ENCODE assay signal across 17 mouse cellular contexts in the genomic region with DNA sequence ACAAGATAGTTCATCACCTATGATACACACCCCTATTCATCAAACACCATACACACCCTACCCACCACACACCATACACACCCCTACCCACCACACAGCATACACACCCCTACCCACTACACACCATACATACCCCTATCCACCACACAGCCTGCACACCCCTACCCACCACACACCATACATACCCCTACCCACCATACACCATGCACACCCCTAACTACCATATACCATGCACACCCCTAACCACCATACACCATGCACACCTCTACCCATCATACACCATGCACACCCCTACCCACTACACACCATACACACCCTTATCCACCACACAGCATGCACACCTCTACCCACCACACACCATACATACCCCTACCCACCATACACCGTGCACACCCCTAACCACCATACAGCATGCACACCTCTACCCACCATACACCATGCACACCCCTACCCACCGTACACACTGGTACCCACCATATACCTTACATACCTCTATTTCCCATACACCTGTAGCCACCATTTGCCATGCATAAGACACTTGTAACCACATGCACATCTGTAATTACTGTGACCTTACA. TPM values are rescaled to one million over a fixed set of nuclear protein-coding genes. Genes with fewer than 3 reads are reported as not detected.
DNase-seq lines count a peak whose midpoint lies in the region; ATAC-seq lines count a peak whose summit lies in the region.
"Had no signal": no experiment of that assay in that cellular context is flagged by ENCODE, and none has a peak within 500 bp of the region (broad histone marks: within the 10 kb centered on the region; RNA-seq: fewer than 3 reads in every experiment).

No protein-coding gene starts in this region.

- H3K9ac ChIP-seq in forebrain, embryonic 15.5 days (replicated peaks), result no peak overlapping the region
- H3K9ac ChIP-seq in forebrain, embryonic 14.5 days (ENCODE audit: low read length), result no peak overlapping the region
- no peak overlapping the region for H3K9ac ChIP-seq in lung, embryonic 15.5 days
- H3K9ac ChIP-seq in embryonic facial prominence, embryonic 14.5 days (ENCODE audit: low read depth, low read length), result no peak overlapping the region
- H3K9ac ChIP-seq in midbrain, embryonic 16.5 days (ENCODE audit: low read depth, low read length), result no peak overlapping the region
- H3K9ac ChIP-seq: liver, postnatal 0 days had no signal

- ATAC-seq in forebrain, embryonic 15.5 days (replicated peaks), result peak; percentile 66; the same call in 1 of the 2 replicates
- ATAC-seq in forebrain, embryonic 14.5 days, result no peak
- ATAC-seq in lung, embryonic 15.5 days (ENCODE audit: borderline replicate concordance, extremely low read depth, low FRiP score, low TSS enrichment), result peak; percentile 27; the same call in 1 of the 2 replicates
- peak; percentile 30; the same call in 1 of the 2 replicates for ATAC-seq in embryonic facial prominence, embryonic 14.5 days (ENCODE audit: low read depth)
- peak; percentile 42; the same call in 1 of the 2 replicates for ATAC-seq in midbrain, embryonic 16.5 days
- ATAC-seq: liver, postnatal 0 days had no signal

- no peak overlapping the region for H3K27ac ChIP-seq in forebrain, embryonic 15.5 days (replicated peaks)
- H3K27ac ChIP-seq in forebrain, embryonic 14.5 days (ENCODE audit: low read depth, low read length), result no peak overlapping the region
- no peak overlapping the region for H3K27ac ChIP-seq in lung, embryonic 15.5 days
- H3K27ac ChIP-seq in embryonic facial prominence, embryonic 14.5 days (replicated peaks; ENCODE audit: low read depth, low read length), result no peak overlapping the region
- no peak overlapping the region for H3K27ac ChIP-seq in midbrain, embryonic 16.5 days (ENCODE audit: low read length)
- H3K27ac ChIP-seq: macrophage had no signal

- H3K9me3 ChIP-seq in forebrain, embryonic 15.5 days, result no peaks in the 10 kb centered on the region
- H3K9me3 ChIP-seq in forebrain, embryonic 14.5 days (replicated peaks; ENCODE audit: control insufficient read depth, low read length), result no peaks in the 10 kb centered on the region
- H3K9me3 ChIP-seq in lung, embryonic 15.5 days, result no peaks in the 10 kb centered on the region
- H3K9me3 ChIP-seq in embryonic facial prominence, embryonic 14.5 days (ENCODE audit: control insufficient read depth, low read length), result no peaks in the 10 kb centered on the region
- no peaks in the 10 kb centered on the region for H3K9me3 ChIP-seq in midbrain, embryonic 16.5 days (replicated peaks; ENCODE audit: control insufficient read depth, low read length, poor library complexity, severe bottlenecking)

- 98% methylated on average over 2 of the region's 2 CpGs for WGBS in forebrain, embryonic 15.5 days
- WGBS in forebrain, embryonic 14.5 days, result 97% methylated on average over 2 of the region's 2 CpGs
- 88% methylated on average over 2 of the region's 2 CpGs for WGBS in lung, embryonic 15.5 days
- WGBS in embryonic facial prominence, embryonic 14.5 days, result 94% methylated on average over 2 of the region's 2 CpGs
- WGBS in midbrain, embryonic 16.5 days, result 98% methylated on average over 2 of the region's 2 CpGs

- intact Hi-C loops in left cerebral cortex, postnatal 25 days (cut with DNase I), result no loop called here

- H3K4me2 ChIP-seq in forebrain, embryonic 15.5 days (replicated peaks), result no peak overlapping the region
- H3K4me2 ChIP-seq in forebrain, embryonic 14.5 days (ENCODE audit: low read length), result no peak overlapping the region
- no peak overlapping the region for H3K4me2 ChIP-seq in lung, embryonic 15.5 days
- no peak overlapping the region for H3K4me2 ChIP-seq in embryonic facial prominence, embryonic 14.5 days (ENCODE audit: low read depth, low read length)
- H3K4me2 ChIP-seq in midbrain, embryonic 16.5 days (ENCODE audit: low read length), result no peak overlapping the region

- no peaks in the 10 kb centered on the region for H3K36me3 ChIP-seq in forebrain, embryonic 15.5 days
- H3K36me3 ChIP-seq in forebrain, embryonic 14.5 days (ENCODE audit: control insufficient read depth, insufficient read depth, low read length), result no peaks in the 10 kb centered on the region
- H3K36me3 ChIP-seq in lung, embryonic 15.5 days, result no peaks in the 10 kb centered on the region
- no peaks in the 10 kb centered on the region for H3K36me3 ChIP-seq in embryonic facial prominence, embryonic 14.5 days (ENCODE audit: control insufficient read depth, insufficient read depth, low read length)
- H3K36me3 ChIP-seq in midbrain, embryonic 16.5 days (ENCODE audit: control insufficient read depth, insufficient read depth, low read length), result no peaks in the 10 kb centered on the region

- no peaks in the 10 kb centered on the region for H3K27me3 ChIP-seq in forebrain, embryonic 15.5 days
- no peaks in the 10 kb centered on the region for H3K27me3 ChIP-seq in forebrain, embryonic 14.5 days (replicated peaks; ENCODE audit: control insufficient read depth, insufficient read depth, low read length)
- H3K27me3 ChIP-seq in lung, embryonic 15.5 days, result no peaks in the 10 kb centered on the region
- H3K27me3 ChIP-seq in embryonic facial prominence, embryonic 14.5 days (replicated peaks; ENCODE audit: control insufficient read depth, insufficient read depth, low read length), result no peaks in the 10 kb centered on the region
- no peaks in the 10 kb centered on the region for H3K27me3 ChIP-seq in midbrain, embryonic 16.5 days (ENCODE audit: control insufficient read depth, insufficient read depth, low read depth, low read length)

- DNase-seq in forebrain, embryonic 14.5 days (ENCODE audit: low spot score), result no peak
- no peak for DNase-seq in lung, postnatal 4 days
- no peak for DNase-seq in embryonic facial prominence, embryonic 14.5 days (ENCODE audit: low spot score)
- DNase-seq in gastrocnemius, postnatal 25 days, result no peak
- no peak for DNase-seq in left cerebral cortex, postnatal 25 days (ENCODE audit: low spot score in 2 of 2)
- DNase-seq: adrenal gland, adult 2 months; cerebellum, postnatal 10 days; heart, postnatal 4 days; kidney, adult 18-20 months; kidney, postnatal 4 days; liver, postnatal 0 days; spleen, adult 18-20 months; thymus, postnatal 4 days had no signal

- no peak overlapping the region for H3K4me3 ChIP-seq in forebrain, embryonic 15.5 days
- H3K4me3 ChIP-seq in forebrain, embryonic 14.5 days (ENCODE audit: low read depth, low read length), result no peak overlapping the region
- H3K4me3 ChIP-seq in lung, embryonic 15.5 days, result no peak overlapping the region
- no peak overlapping the region for H3K4me3 ChIP-seq in embryonic facial prominence, embryonic 14.5 days (ENCODE audit: low read depth, low read length)
- H3K4me3 ChIP-seq in midbrain, embryonic 16.5 days (ENCODE audit: low read depth, low read length), result no peak overlapping the region

- no peaks in the 10 kb centered on the region for H3K4me1 ChIP-seq in forebrain, embryonic 15.5 days
- H3K4me1 ChIP-seq in forebrain, embryonic 14.5 days (ENCODE audit: control insufficient read depth, insufficient read depth, low read length), result no peaks in the 10 kb centered on the region
- no peaks in the 10 kb centered on the region for H3K4me1 ChIP-seq in lung, embryonic 15.5 days
- no peaks in the 10 kb centered on the region for H3K4me1 ChIP-seq in embryonic facial prominence, embryonic 14.5 days (ENCODE audit: control insufficient read depth, insufficient read depth, low read length)
- no peaks in the 10 kb centered on the region for H3K4me1 ChIP-seq in midbrain, embryonic 16.5 days (ENCODE audit: control insufficient read depth, insufficient read depth, low read length)

RNA-seq across cellular contexts. Expression of a gene that starts 24.6 kb away (rescaled TPM):
- polyA plus RNA-seq in forebrain, embryonic 15.5 days (2015; fragmentation: Nextera tagmentation; extraction: Ambion mirVana), result 196 and 197 TPM in 2 replicates
- 230 and 253 TPM in 2 replicates for polyA plus RNA-seq in forebrain, embryonic 14.5 days (2014; fragmentation: Nextera tagmentation; extraction: Ambion mirVana)
- polyA plus RNA-seq in lung, embryonic 15.5 days (2015; fragmentation: Nextera tagmentation; extraction: Ambion mirVana), result 162 and 164 TPM in 2 replicates
- 183 and 202 TPM in 2 replicates for polyA plus RNA-seq in embryonic facial prominence, embryonic 14.5 days (2014; fragmentation: Nextera tagmentation; extraction: Ambion mirVana)
- 173 and 175 TPM in 2 replicates for polyA plus RNA-seq in midbrain, embryonic 16.5 days (2015; fragmentation: Nextera tagmentation; extraction: Ambion mirVana)
- 10 to 100 TPM; 32.6 to 37.8 TPM for total RNA-seq in gastrocnemius, postnatal 25 days (2021)
- total RNA-seq in left cerebral cortex, postnatal 25 days (2021), result 100 to 1,000 TPM; 139 to 142 TPM

RNA-seq across cellular contexts. Expression of a gene that starts 51.9 kb away (rescaled TPM):
- 1.6 and 2.1 TPM in 2 replicates for polyA plus RNA-seq in forebrain, embryonic 15.5 days (2015; fragmentation: Nextera tagmentation; extraction: Ambion mirVana)
- polyA plus RNA-seq in forebrain, embryonic 14.5 days (2014; fragmentation: Nextera tagmentation; extraction: Ambion mirVana), result 0.81 and 1.3 TPM in 2 replicates
- 0.17 and 0.21 TPM in 2 replicates for polyA plus RNA-seq in lung, embryonic 15.5 days (2015; fragmentation: Nextera tagmentation; extraction: Ambion mirVana)
- polyA plus RNA-seq in embryonic facial prominence, embryonic 14.5 days (2014; fragmentation: Nextera tagmentation; extraction: Ambion mirVana), result 0.17 and 0.29 TPM in 2 replicates
- 1.4 and 2.5 TPM in 2 replicates for polyA plus RNA-seq in midbrain, embryonic 16.5 days (2015; fragmentation: Nextera tagmentation; extraction: Ambion mirVana)
- under 1 TPM; 0.33 to 0.96 TPM for total RNA-seq in gastrocnemius, postnatal 25 days (2021)
- total RNA-seq in left cerebral cortex, postnatal 25 days (2021), result 10 to 100 TPM; 43.7 to 49.4 TPM
- polyA plus RNA-seq: liver, postnatal 0 days had no signal
